25 mouse cellular contexts compared by ENCODE assay signal in genomic region chr2:172554211-172554610, GRCm38 (mm10). TPM values are rescaled to one million over a fixed set of nuclear protein-coding genes. Genes with fewer than 3 reads are reported as not detected.
"Had no signal": no experiment of that assay in that cellular context is flagged by ENCODE, and none has a peak within 500 bp of the region (broad histone marks: within the 10 kb centered on the region; RNA-seq: fewer than 3 reads in every experiment).

No protein-coding gene starts in this region.

- H3K4me2 ChIP-seq: kidney, embryonic 15.5 days; liver, embryonic 13.5 days; midbrain, embryonic 12.5 days; neural tube, embryonic 13.5 days; stomach, embryonic 15.5 days had no signal

- H3K9ac ChIP-seq: kidney, embryonic 15.5 days; liver, embryonic 13.5 days; midbrain, embryonic 12.5 days; neural tube, embryonic 13.5 days; stomach, embryonic 15.5 days had no signal

- H3K36me3 ChIP-seq: kidney, embryonic 15.5 days; liver, embryonic 13.5 days; midbrain, embryonic 12.5 days; neural tube, embryonic 13.5 days; stomach, embryonic 15.5 days had no signal

- H3K27ac ChIP-seq: kidney, embryonic 15.5 days; liver, embryonic 13.5 days; midbrain, embryonic 12.5 days; neural tube, embryonic 13.5 days; stomach, embryonic 15.5 days had no signal

- H3K4me3 ChIP-seq: kidney, embryonic 15.5 days; liver, embryonic 13.5 days; midbrain, embryonic 12.5 days; myocyte; neural tube, embryonic 13.5 days; stomach, embryonic 15.5 days had no signal

- DNase-seq: kidney, adult 11 months; kidney, adult 8-10 months; kidney, postnatal 10 days; kidney, postnatal 36 days; layer of hippocampus, adult 9-11 months; liver, embryonic 13.5 days; lung, adult 2 months; lung, postnatal 14 days; lung, postnatal 4 days; right cerebral cortex, postnatal 14 days; right cerebral cortex, postnatal 4 days; thymus, postnatal 25 days had no signal

- ATAC-seq: midbrain, embryonic 16.5 days had no signal

- H3K9me3 ChIP-seq: kidney, embryonic 15.5 days; liver, embryonic 13.5 days; midbrain, embryonic 12.5 days; neural tube, embryonic 13.5 days; stomach, embryonic 15.5 days had no signal

RNA-seq across cellular contexts. Expression of gene Tfap2c, which starts 4.8 kb away (rescaled TPM):
- total RNA-seq: layer of hippocampus, adult 18-20 months; liver, adult 2 months; megakaryocyte progenitor cell, adult 5-6 weeks; megakaryocyte-erythroid progenitor cell, adult 5-6 weeks; monocyte, adult 5-6 weeks; neutrophil, adult 5-6 weeks had no signal
- polyA plus RNA-seq: liver, adult 2 months; liver, embryonic 13.5 days; liver, embryonic 16.5 days; myocyte had no signal
